Mouse (Mus musculus): Measurements from ENCODE around the gene Cdkn2aipnl.

Cdkn2aipnl gene

GRCm38 (mm10) chr11:52003772-52004528 is 36.5 kb downstream of the Cdkn2aipnl start, which contains the start of gene Cdkl3:
TSS of gene Cdkl3 (plus strand) at chr11:52004221.
- peak; percentile 97 for DNase-seq (ENCODE audit: low read depth, low spot score)

GRCm38 (mm10) chr11:52005586-52005985 is 38.1 kb downstream of the Cdkn2aipnl start:
- DNase-seq (ENCODE audit: low read depth, low spot score): no peak

- no peak for DNase-seq (ENCODE audit: low read depth, low spot score)
Observed at GRCm38 (mm10) chr11:52011011-52011410, 43.5 kb downstream of the Cdkn2aipnl start.

GRCm38 (mm10) chr11:52011541-52011940 is 44.1 kb downstream of the Cdkn2aipnl start:
- DNase-seq (ENCODE audit: low read depth, low spot score): no peak

GRCm38 (mm10) chr11:52018217-52018616 is 50.8 kb downstream of the Cdkn2aipnl start:
- DNase-seq (ENCODE audit: low read depth, low spot score): no peak

Data from forelimb bud, embryonic 11.5 days (tissue).